Mouse (Mus musculus): ENCODE measurements around the gene Taok1.
A peak's percentile ranks its signal among the peaks of the same experiment; 100 is the strongest.

Taok1 gene

DNA sequence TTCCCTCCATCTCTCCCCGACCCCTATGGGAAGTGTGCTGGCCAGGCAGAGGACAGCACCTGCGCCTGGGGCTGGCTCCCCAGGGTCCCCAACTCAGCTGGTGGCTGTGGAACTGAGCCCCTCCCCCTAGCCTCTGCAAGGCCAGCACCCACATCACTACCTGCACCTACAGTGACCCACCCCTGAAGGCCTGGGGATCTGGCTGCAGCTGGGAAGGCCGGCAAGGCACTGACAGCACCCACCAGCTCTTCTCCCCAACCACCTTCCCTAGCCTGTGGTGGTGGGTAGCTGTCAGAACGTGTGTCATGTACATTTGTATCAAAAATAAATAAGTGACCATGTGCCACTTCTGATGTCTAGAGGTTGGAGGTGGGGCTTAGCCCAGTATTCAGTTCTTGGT lies 100.2 kb downstream of the Taok1 start:
- DNase-seq: no peak

GRCm38 (mm10) chr11:77506941-77507340 lies 100.7 kb downstream of the Taok1 start:
- DNase-seq: no peak

DNA sequence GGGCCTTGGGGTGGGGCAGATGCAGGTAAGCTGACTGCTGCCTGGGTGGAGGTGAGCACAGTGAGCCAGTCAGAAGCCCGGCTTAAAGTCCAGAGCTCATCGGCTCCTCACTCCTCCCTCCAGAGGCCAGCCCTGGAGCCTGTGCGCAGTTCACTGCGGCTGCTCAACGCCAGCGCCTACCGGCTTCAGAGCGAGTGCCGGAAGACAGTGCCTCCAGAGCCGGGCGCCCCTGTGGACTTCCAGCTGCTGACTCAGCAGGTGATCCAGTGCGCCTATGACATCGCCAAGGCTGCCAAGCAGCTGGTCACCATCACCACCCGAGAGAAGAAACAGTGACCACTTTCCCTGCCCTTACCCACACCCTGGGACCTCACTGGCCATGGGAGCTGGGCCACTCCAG lies 101.3 kb downstream of the Taok1 start:
- no peak for DNase-seq

- DNase-seq: no peak
Observed at GRCm38 (mm10) chr11:77505291-77505980, 102.2 kb downstream of the Taok1 start.

DNA sequence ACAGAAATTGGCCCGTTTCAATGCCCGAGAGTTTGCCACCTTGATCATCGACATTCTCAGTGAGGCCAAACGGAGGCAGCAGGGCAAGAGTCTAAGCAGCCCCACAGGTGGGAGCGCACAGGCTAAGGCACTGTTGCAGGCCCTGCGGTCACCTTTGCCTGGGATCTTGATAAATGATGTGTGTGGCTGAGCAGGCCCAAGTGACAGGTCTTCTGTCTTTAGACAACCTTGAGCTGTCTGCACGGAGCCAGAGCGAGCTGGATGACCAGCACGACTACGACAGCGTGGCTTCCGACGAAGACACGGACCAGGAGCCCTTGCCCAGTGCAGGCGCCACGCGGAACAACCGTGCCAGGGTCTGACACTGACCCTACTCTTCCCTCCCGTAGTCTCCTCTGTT lies 103.2 kb downstream of the Taok1 start:
- DNase-seq: no peak

DNA sequence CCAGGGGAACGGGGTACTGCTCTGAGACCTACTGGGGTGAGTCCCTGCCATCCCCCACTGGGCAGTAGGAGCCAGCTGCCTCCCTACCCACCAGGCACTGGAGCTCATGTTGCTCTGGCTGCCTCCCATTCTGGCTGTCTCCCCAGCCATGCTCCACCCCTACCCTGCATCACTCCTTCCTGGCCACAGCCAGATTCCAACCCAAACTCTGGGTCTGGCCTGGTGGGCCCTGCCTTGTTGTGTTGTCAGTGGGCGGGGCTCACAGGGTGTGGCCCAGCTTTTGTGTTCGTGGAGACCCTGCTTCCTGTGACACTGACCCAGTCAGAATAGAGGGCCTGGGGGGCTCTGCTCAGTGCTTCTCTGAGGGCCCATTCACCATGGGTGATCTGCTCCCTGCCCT lies 104.1 kb downstream of the Taok1 start:
- no peak for DNase-seq

DNA sequence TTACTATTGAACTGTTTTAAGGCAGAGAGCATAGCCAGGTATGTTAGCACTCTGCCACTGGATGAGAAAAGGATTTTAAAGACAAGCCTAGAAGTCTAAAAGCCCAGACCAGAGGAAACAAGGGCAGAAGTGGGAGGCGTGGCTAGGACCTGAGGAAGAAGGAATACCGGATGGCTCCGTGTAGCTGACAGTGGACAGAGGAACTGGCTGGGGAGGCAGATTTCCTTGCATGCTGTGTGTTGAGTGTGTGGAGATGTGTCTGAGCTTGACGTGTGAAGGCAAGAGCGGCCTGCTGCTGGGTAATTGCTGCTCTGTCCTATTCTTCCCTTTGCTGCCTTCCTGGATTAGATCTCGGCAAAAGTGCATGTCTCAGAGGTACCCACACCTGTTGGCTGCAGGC lies 105.1 kb downstream of the Taok1 start:
- no peak for DNase-seq

- DNase-seq: no peak
Observed at GRCm38 (mm10) chr11:77501971-77502370, 105.6 kb downstream of the Taok1 start.

GRCm38 (mm10) chr11:77501392-77501791 lies 106.2 kb downstream of the Taok1 start:
- DNase-seq: peak; percentile 81

DNA sequence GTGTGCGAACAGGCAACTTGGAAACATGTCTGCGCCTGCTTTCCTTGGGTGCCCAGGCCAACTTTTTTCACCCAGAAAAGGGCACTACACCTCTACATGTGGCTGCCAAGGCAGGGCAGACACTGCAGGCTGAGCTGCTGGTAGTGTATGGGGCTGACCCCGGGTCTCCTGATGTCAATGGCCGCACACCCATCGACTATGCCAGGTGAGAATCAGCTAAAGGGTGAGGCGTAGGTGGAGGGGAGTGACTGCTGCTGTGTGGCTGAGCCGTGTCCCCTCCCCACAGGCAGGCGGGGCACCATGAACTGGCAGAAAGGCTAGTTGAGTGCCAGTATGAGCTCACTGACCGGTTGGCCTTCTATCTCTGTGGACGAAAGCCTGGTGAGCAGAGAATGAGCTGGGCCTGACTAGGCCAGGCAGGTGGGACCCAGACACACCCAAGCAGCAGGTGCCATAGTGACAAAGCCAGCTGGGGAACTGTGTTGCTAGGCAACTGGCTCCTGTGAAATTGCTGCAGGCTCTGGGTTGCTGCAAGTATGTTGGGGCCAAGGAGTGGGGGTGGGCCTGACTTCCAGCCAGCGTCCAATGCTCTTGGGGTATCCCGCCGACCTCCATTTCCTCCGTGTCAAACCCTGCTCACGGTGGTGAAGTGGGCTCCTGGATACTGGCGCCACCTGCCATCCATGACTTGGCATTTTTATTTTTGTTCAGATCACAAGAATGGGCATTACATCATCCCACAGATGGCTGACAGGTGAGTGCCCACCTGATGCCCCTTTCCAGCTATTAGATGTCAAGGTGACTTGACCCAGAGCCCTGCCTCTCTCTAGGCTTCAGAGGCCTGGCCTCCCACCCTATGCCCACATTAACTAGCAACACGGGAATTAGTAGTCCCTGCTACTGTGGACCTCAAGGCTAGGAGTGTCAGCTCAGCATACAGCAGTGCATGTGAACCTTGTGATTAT lies 107.0 kb downstream of the Taok1 start:
- DNase-seq: no peak

- no peak for DNase-seq
Observed at GRCm38 (mm10) chr11:77499354-77499753, 108.3 kb downstream of the Taok1 start.

GRCm38 (mm10) chr11:77498261-77499139 lies 109.1 kb downstream of the Taok1 start:
- no peak for DNase-seq

GRCm38 (mm10) chr11:77497851-77498250 lies 109.8 kb downstream of the Taok1 start:
- peak; percentile 84 for DNase-seq

DNA sequence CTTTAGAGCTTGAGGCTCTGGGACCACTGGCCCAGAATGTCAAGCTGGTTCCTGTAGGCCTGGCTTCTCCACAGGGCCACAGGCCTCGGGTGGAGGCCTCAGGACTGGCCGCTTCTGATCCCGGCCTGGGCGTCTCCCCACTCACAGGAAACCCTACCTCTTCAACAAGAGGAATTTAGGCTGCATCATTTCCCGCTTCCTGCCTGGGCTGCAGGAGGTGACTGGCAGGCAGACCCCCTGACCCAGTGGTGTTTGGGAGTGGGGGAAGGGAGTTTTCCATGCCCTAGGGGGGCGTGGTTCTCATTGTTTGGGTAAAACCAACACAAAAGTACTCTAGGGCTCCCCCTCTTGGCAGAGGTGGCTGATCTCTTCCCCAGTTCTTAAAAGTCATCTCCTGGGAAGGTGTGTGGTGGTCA lies 110.3 kb downstream of the Taok1 start:
- no peak for DNase-seq

- DNase-seq: no peak
Observed at GRCm38 (mm10) chr11:77495507-77495906, 112.1 kb downstream of the Taok1 start.

DNA sequence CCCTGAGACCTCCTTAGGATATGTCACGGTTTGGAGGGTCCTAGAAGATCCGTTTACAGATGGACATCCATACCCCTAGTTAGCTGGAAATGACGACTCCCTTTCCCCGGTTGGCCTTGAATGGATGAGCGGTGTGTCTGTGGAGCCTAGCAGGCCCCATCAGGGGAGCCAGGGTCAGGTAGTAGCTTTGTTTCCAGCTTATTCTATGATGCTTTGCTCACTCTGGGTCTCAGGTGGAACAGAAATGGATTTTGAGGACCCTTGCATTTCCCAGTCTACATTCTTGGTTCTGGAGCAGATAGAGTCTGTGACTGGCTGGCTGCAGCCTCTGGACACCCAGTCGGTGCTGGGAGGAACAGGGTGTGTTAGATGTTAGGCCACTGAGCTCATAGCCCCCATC lies 112.8 kb downstream of the Taok1 start:
- no peak for DNase-seq

DNA sequence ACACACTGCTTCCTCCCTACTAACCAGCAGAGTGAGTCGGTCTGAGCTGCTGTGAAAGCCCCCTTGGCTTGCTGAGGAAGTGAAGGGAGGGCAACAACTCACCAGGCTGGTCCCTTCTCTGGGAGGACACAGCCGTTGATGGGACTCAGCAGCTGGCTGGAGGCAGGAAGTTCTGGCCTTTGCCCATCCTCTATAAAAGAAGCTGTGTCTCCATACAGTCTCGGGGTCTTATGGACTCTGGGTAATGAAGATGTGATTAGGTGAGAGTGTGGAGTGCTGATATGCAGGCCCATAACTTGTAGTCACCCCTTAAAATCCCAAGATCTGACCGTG lies 113.3 kb downstream of the Taok1 start:
- no peak for DNase-seq

DNA sequence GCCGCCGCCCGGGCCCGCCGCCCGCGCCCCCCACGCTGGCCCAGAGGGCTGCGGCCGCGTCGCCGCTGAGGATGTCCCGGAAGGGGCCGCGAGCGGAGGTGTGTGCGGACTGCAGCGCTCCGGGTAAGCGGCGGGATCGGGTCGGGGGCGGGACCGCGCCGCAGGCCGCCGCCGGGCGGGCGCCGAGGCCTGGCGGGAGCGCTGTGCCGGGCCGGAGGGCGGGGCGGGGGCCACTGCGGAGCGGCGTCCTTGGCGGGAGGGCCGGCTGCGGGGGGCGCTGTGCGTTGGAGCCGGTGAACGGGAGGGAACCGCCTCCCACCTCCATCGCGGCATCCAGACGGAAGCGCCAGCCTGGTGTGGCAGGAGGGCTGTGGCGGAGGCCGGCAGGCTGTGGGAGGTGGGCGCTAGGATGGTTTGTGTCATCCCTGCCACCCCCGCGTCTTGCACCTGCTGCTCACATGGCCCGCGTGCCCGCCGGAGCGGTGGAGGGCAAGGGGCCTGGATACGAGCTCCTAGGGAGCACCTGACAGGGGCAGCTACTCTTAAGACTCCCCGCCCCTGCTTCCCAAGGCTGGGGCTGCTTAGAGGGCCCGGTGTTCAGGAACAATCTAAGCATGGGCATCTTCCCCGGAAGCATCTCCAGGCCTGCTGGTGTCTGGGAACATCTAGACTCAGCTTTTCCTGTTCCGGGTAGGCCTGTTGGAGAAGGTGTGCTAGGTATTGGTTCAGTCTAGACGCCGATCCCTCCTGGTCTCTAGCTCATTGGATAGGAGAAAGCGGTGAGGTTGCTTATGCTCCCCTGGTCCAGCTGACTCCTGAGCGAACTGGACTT lies 113.9 kb downstream of the Taok1 start, which contains the start of gene Git1:
Gene Git1, plus strand, starts transcription at position 51 of the 832 bp plus-strand sequence.
- no peak for DNase-seq

GRCm38 (mm10) chr11:77492911-77493332 lies 114.7 kb downstream of the Taok1 start:
- peak; percentile 95 for DNase-seq

- peak; percentile 76 for DNase-seq
Observed at GRCm38 (mm10) chr11:77492311-77492871, 115.2 kb downstream of the Taok1 start.

DNA sequence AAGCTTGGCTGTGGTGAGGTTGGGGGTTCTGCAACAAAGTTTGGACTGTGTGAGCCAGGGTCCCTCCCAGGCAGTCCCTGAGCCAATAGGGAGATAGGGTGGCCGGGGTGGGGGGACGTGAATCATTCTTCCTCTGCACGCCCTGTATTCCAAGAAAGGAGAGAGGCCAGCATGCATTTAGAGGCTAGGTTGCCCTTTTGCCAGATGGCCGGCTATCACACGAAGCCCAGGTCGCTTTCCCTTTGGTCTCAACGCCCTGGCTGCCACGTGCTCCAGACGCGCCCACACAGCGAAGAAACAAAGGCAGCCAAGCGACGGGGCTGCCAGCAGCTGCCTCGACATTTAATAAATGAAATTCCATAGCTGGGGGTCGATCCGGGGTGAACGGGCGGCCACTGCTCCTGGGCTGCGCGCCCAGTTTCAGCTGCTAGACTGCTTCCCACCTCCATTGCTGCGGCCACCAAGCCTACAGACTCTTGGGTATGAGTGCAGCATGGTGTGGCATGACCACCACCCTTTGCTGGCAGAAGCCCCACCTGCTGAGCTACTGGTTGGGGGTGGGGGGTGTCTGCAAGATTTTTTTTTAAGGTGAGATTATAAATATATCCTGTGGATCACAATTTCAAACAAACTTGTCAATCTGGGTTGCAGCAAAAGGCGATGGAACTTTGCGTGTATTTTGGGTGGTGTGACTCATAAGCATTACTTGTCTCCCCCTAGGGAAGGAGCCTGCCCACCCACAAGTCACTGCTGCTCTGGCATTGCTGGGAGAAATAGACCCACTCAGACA lies 115.9 kb downstream of the Taok1 start:
- DNase-seq: no peak

All from layer of hippocampus, adult 9-11 months (tissue).